Mouse (Mus musculus) hindbrain, postnatal 0 days (tissue): ENCODE results near the gene Gm11273. TPM values are rescaled to one million over a fixed set of nuclear protein-coding genes. Genes with fewer than 3 reads are reported as not detected.
"Not testable (repeated sequence)": the region's sequence is repeated elsewhere in the genome, so short reads cannot be mapped to it uniquely, and the experiment has no call there.

Experiments
- ATAC-seq: fragments of 200-750 bp; cut with Nextera tagmentation; 2 replicates; pipeline ENCODE4 v1.8.0; 2017; ENCODE audit warnings: mild to moderate bottlenecking, moderate TSS enrichment, moderate library complexity
- DNase-seq: peaks from one replicate; pipeline ENCODE4 v3.0.0-alpha.2; 2015; ENCODE audit warnings: low spot score
- H3K27ac ChIP-seq: fragments of 300-500 bp; sonication (generic); 2 replicates; pipeline ENCODE4 v1.5.1; 2014; ENCODE audit warnings: mild to moderate bottlenecking
- H3K27me3 ChIP-seq: fragments of 300-500 bp; sonication (generic); 2 replicates; pipeline ENCODE4 v1.6.1; 2014; ENCODE audit warnings: low read length, mixed read lengths; ENCODE audit not compliant: insufficient read depth
- H3K36me3 ChIP-seq: fragments of 300-500 bp; sonication (generic); 2 replicates; pipeline ENCODE4 v1.6.1; 2014; ENCODE audit warnings: low read length, mixed read lengths; ENCODE audit not compliant: insufficient read depth
- H3K4me1 ChIP-seq: fragments of 300-500 bp; sonication (generic); 2 replicates; pipeline ENCODE4 v1.6.1; 2014; ENCODE audit warnings: antibody characterized with exemption, low read length, mixed read lengths; ENCODE audit not compliant: insufficient read depth
- H3K4me2 ChIP-seq: fragments of 300-500 bp; sonication (generic); 2 replicates; pipeline ENCODE4 v1.6.1; 2014; ENCODE audit warnings: low read depth, mild to moderate bottlenecking, low read length, moderate library complexity, mixed read lengths
- H3K4me3 ChIP-seq: fragments of 300-500 bp; sonication (generic); 2 replicates; pipeline ENCODE4 v1.5.1; 2014; ENCODE audit warnings: low read length
- H3K9ac ChIP-seq: fragments of 300-500 bp; sonication (generic); replicated peaks from 2 replicates; pipeline ENCODE4 v1.6.1; 2014; ENCODE audit warnings: mild to moderate bottlenecking, low read length, moderate library complexity, mixed read lengths
- H3K9me3 ChIP-seq: fragments of 300-500 bp; sonication (generic); 2 replicates; pipeline ENCODE4 v1.6.1; 2016; ENCODE audit warnings: low read length, mixed read lengths
- CTCF ChIP-seq: IDR thresholded peaks from 2 replicates; pipeline ENCODE4 v1.5.1; 2016; ENCODE audit warnings: antibody characterized with exemption, control low read depth, low read depth
- WGBS: fragments of 180-500 bp; shearing (Covaris S2); extraction: QIAGEN DNeasy Blood & Tissue Kit; methylation state at CpG from one replicate; pipeline ENCODE4 v1.1.7; 2014; 5-methylcytosine and 5-hydroxymethylcytosine counted together
- polyA plus RNA-seq: library from polyadenylated mRNA; unstranded; fragments of >200 nt; fragmentation: Nextera tagmentation; extraction: Ambion mirVana; gene quantifications from 2 replicates; pipeline ENCODE4 v1.2.1, GENCODE M21; 2015
- total RNA-seq: library from RNA; depleted of rRNA; stranded (reverse); fragments of >200 nt; gene quantifications from 2 replicates; pipeline ENCODE4 v1.2.3, GENCODE M21; 2014

Gene Gm11273
- total and polyA plus RNA-seq, 2 experiments from 2014 or later = 8.2 to 20.4 TPM

DNA sequence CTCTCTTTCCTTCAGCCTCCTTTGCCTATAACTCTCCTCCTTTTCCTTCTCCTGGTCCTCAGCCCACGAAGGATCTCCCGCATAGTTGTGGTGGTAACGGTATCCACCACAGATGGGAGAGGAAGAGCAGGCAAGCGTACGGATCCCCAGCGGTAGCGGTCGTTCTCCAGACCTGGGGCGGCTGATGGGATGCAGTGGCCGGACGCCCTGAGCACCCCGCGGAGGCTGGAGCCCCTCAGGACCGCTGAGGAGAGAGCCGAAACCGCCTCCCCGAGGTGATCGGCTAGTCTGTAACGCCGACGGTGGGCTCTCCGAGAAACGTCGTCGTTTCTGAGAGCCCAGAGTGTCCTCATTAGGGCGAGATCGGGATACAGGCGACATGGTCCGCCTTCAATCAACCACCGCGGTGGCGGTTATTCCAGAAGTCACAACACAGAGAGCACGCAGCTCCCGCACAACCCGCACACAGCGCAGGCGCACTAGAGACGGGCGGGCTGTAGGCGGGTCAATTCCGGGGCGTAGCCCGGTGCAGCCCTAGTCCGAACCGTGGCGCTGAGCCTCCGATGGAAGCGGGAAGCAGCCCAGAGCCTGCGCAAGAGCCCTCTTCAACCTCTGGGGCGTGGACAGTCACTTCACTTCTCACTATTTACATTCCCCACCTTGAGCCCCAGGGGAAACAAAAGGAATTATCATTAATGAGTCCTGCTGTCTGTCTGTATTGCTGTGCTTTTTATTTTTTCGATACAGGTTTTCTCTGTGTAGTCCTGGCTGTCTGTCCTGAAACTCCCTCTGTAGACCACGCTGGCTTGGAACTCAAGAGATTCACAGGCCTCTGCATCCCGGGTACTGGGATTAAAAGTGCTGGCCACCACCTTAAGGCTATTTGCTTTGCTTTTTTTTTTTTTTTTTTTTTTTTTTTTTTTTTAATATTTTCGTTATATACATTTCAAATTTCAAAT is 32.9 kb downstream of the Gm11273 start, which contains the start of gene Nkapl:
Gene Nkapl (minus strand): TSS at position 449 of the 959 bp plus-strand sequence.
- peak within 1 kb of the TSS; percentile 87 for H3K4me2 ChIP-seq
- H3K4me3 ChIP-seq = peak within 1 kb of the TSS; percentile 66
- ATAC-seq = peak; percentile 99
- TF ChIP-seq CTCF = no peak
- H3K9ac ChIP-seq = peak within 1 kb of the TSS; percentile 67
- H3K4me1 ChIP-seq = no peaks in the 10 kb centered on the region
- WGBS = 1% methylated on average over 54 of the region's 54 CpGs
- 0 out of 2 replicates have a peak, but pooled peaks cover 4% of the 10 kb centered on the region for H3K27me3 ChIP-seq
- peak within 1 kb of the TSS; percentile 73; the same call in 1 of the 2 replicates for H3K27ac ChIP-seq
- H3K36me3 ChIP-seq = no peaks in the 10 kb centered on the region
- DNase-seq = peak; percentile 92
- no peaks in the 10 kb centered on the region for H3K9me3 ChIP-seq

DNA sequence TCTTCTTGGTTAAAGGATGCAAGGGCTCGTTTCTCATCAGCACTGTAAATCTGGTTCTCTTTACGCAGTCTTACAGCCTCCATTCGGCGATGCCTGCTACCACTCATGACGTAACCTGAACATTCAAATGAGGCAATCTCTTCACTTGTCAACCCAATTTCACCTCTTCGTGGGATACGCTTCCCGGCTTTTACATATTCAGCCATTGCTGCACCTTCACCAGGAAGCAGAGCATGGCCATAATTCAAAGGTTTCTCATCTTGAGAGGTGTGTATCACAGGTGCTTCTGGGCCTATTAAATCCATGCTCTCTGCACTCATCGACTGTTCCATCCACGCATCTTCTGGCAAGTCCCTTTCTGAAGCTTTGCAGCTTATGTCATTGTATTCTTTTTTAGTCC is 33.9 kb downstream of the Gm11273 start:
- H3K4me2 ChIP-seq = no peak overlapping the region; the same call in 1 of the 2 replicates
- no peak overlapping the region for H3K9ac ChIP-seq
- H3K36me3 ChIP-seq = no peaks in the 10 kb centered on the region
- WGBS = 89% methylated on average over 10 of the region's 10 CpGs
- H3K9me3 ChIP-seq = no peaks in the 10 kb centered on the region
- DNase-seq (no peak), ATAC-seq (no peak)
- H3K27ac ChIP-seq = no peak overlapping the region
- TF ChIP-seq CTCF = no peak
- 0 out of 2 replicates have a peak, but pooled peaks cover 4% of the 10 kb centered on the region for H3K27me3 ChIP-seq
- no peaks in the 10 kb centered on the region for H3K4me1 ChIP-seq
- no peak overlapping the region for H3K4me3 ChIP-seq

DNA sequence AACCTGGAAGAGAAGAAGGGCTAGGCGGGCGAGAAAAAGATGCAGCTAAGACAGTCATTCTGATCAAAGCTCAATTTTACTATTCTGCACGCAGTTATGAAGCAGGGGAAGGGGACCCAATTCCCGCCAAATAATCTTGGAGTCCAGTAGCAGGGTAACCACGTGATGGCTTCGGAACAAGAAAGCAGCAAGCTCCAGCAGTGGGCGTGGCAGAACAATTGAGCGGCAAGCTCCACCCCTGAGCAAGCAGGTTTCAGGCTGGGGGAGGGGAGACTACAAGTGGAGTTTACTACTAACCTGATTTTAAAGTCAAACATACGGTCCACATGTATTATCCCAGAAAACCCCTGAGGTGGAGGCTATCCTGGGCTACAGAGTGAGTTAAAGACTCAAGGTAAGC is 38.7 kb downstream of the Gm11273 start:
- WGBS = 53% methylated on average over 9 of the region's 9 CpGs
- H3K36me3 ChIP-seq, H3K27ac ChIP-seq, H3K4me1 ChIP-seq, H3K9ac ChIP-seq, ATAC-seq, H3K4me2 ChIP-seq, H3K4me3 ChIP-seq, H3K9me3 ChIP-seq, H3K27me3 ChIP-seq, DNase-seq: not testable (repeated sequence)

DNA sequence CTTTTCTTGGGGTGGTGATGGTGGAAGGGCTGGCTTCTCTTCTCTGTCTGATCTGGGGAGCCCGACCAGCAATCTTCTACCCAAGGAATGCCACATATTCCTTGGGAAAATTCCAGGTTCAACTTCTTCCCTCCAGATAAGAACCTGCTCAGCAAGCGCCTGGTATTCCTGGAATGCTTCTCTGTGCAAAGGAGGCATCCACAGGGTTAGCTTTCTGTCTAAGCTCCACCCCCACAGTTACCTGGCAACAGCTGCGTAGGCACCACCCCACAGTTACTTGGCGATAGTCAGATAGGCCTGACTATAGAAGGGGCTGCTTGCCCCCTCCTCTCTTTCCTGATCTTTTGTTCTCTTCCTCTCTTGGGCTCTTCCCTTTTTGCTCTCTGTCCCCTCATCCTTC is 44.9 kb downstream of the Gm11273 start:
- H3K4me3 ChIP-seq = no peak overlapping the region
- H3K9me3 ChIP-seq = no peaks in the 10 kb centered on the region
- DNase-seq = no peak
- no peaks in the 10 kb centered on the region for H3K36me3 ChIP-seq
- no peak for ATAC-seq
- TF ChIP-seq CTCF = no peak
- H3K4me2 ChIP-seq = no peak overlapping the region
- no peak overlapping the region for H3K9ac ChIP-seq
- no peak overlapping the region for H3K27ac ChIP-seq
- 12% methylated on average over 4 of the region's 4 CpGs for WGBS
- peaks cover 7% of the 10 kb centered on the region; the same call in 1 of the 2 replicates for H3K4me1 ChIP-seq
- no peaks in the 10 kb centered on the region for H3K27me3 ChIP-seq

DNA sequence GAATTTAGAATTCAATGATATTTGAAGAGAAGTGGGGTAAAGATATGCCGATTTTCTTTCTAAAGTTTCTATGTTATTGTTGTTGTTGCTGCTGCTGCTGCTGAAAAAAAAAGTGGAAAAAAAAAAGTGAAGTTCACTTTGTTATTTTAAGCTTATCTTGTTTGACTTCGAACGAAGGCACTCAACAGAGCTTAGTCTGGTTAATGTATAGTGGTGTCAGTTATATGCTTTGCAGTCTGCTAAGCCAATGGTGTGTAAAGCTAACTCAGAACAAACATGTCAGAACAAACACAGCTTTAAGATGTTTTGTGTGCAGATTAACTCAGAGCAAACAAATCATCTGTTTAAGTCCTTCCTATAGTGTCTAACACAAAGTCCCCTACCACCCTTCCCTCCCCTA is 47.1 kb downstream of the Gm11273 start:
- Histone ChIP-seq H3K4me2 (peak overlapping the region; percentile 54; the same call in 1 of the 2 replicates), H3K4me3 (peak overlapping the region; percentile 76; the same call in 1 of the 2 replicates)

DNA sequence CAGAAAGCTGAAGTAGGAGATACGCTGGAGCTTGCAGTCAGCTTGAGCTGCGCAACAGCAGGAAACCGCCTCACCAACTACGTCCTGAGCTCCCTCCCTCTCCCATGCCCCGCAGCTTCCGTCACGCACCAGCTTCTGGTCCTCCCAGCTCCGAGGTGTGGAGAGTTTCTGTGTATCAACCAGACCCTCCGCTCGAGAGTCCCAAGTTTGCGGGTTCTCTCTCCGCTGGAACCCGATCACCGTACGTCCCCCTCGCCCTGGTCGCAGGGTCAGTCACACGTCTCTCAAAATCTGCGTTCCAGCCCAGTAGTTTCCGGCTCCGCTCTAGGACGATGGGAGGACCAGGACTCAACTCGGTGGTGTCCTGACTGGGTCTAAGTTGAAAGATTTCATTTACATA is 47.8 kb downstream of the Gm11273 start, which contains the start of gene Zscan26:
Gene Zscan26 (minus strand): TSS at position 282 of the 400 bp plus-strand sequence.
- ATAC-seq = peak; percentile 97

More for the DNA sequence above, 47.1 kb downstream of the Gm11273 start:
- no peak for TF ChIP-seq CTCF
- Histone ChIP-seq H3K4me1 (peaks cover 7% of the 10 kb centered on the region; the same call in 1 of the 2 replicates), H3K9ac (no peak overlapping the region), H3K27me3 (no peaks in the 10 kb centered on the region), H3K36me3 (no peaks in the 10 kb centered on the region), H3K9me3 (no peaks in the 10 kb centered on the region), H3K27ac (no peak overlapping the region)
- DNase-seq (no peak), ATAC-seq (no peak)
- 92% methylated on average over 3 of the region's 3 CpGs for WGBS

More for the DNA sequence above, 47.8 kb downstream of the Gm11273 start, which contains the start of gene Zscan26:
- peak within 1 kb of the TSS; percentile 76 for H3K4me3 ChIP-seq
- under 1% methylated on average over 23 of the region's 23 CpGs for WGBS
- H3K27me3 ChIP-seq = no peaks in the 10 kb centered on the region
- peak within 1 kb of the TSS; percentile 73; the same call in 1 of the 2 replicates for H3K27ac ChIP-seq
- peaks cover 7% of the 10 kb centered on the region; the same call in 1 of the 2 replicates for H3K4me1 ChIP-seq
- no peak for TF ChIP-seq CTCF
- DNase-seq = peak; percentile 91
- H3K4me2 ChIP-seq = peak within 1 kb of the TSS; percentile 54
- H3K9me3 ChIP-seq = no peaks in the 10 kb centered on the region
- H3K36me3 ChIP-seq = no peaks in the 10 kb centered on the region
- peak within 1 kb of the TSS; percentile 67 for H3K9ac ChIP-seq
